Mouse (Mus musculus): ENCODE results near the gene Nkd1.

Gene Nkd1

GRCm38 (mm10) chr8:88520985-88521527 is at the start of gene Nkd1:
Nkd1 (plus strand) TSS chr8:88521354.
- TF ChIP-seq GATA4 (IDR thresholded peaks at IDR 0.05; ENCODE audit: insufficient replicate concordance, low read length), result no peak

GRCm38 (mm10) chr8:88481290-88481689 is 39.9 kb upstream of the Nkd1 start:
- TF ChIP-seq GATA4 (IDR thresholded peaks at IDR 0.05; ENCODE audit: insufficient replicate concordance, low read length), result no peak

- TF ChIP-seq GATA4 (IDR thresholded peaks at IDR 0.05; ENCODE audit: insufficient replicate concordance, low read length), result no peak
These were observed 32.7 kb upstream of the Nkd1 start for GRCm38 (mm10) chr8:88488391-88488829.

GRCm38 (mm10) chr8:88494076-88494475 is 27.1 kb upstream of the Nkd1 start:
- TF ChIP-seq GATA4 (IDR thresholded peaks at IDR 0.05; ENCODE audit: insufficient replicate concordance, low read length), result no peak

GRCm38 (mm10) chr8:88495071-88495805 is 25.9 kb upstream of the Nkd1 start:
- TF ChIP-seq GATA4 (IDR thresholded peaks at IDR 0.05; ENCODE audit: insufficient replicate concordance, low read length), result no peak

- TF ChIP-seq GATA4 (IDR thresholded peaks at IDR 0.05; ENCODE audit: insufficient replicate concordance, low read length), result no peak
These were observed 19.0 kb upstream of the Nkd1 start for GRCm38 (mm10) chr8:88502143-88502542.

- no peak for TF ChIP-seq GATA4 (IDR thresholded peaks at IDR 0.05; ENCODE audit: insufficient replicate concordance, low read length)
These were observed 14.2 kb upstream of the Nkd1 start for GRCm38 (mm10) chr8:88506981-88507380.

GRCm38 (mm10) chr8:88511061-88511460 is 10.1 kb upstream of the Nkd1 start:
- no peak for TF ChIP-seq GATA4 (IDR thresholded peaks at IDR 0.05; ENCODE audit: insufficient replicate concordance, low read length)

GRCm38 (mm10) chr8:88512094-88512794 is 8.9 kb upstream of the Nkd1 start:
- TF ChIP-seq GATA4 (IDR thresholded peaks at IDR 0.05; ENCODE audit: insufficient replicate concordance, low read length), result no peak

GRCm38 (mm10) chr8:88518047-88518446 is 3.1 kb upstream of the Nkd1 start:
- no peak for TF ChIP-seq GATA4 (IDR thresholded peaks at IDR 0.05; ENCODE audit: insufficient replicate concordance, low read length)

- TF ChIP-seq GATA4 (IDR thresholded peaks at IDR 0.05; ENCODE audit: insufficient replicate concordance, low read length), result no peak
These were observed 773 bp upstream of the Nkd1 start for GRCm38 (mm10) chr8:88520381-88520780.

GRCm38 (mm10) chr8:88521541-88522414 is 624 bp downstream of the Nkd1 start:
- no peak for TF ChIP-seq GATA4 (IDR thresholded peaks at IDR 0.05; ENCODE audit: insufficient replicate concordance, low read length)

GRCm38 (mm10) chr8:88522433-88523030 is 1.4 kb downstream of the Nkd1 start:
- no peak for TF ChIP-seq GATA4 (IDR thresholded peaks at IDR 0.05; ENCODE audit: insufficient replicate concordance, low read length)

- TF ChIP-seq GATA4 (IDR thresholded peaks at IDR 0.05; ENCODE audit: insufficient replicate concordance, low read length), result no peak
These were observed 2.5 kb downstream of the Nkd1 start for GRCm38 (mm10) chr8:88523621-88524020.

GRCm38 (mm10) chr8:88524132-88524531 is 3.0 kb downstream of the Nkd1 start:
- no peak for TF ChIP-seq GATA4 (IDR thresholded peaks at IDR 0.05; ENCODE audit: insufficient replicate concordance, low read length)

All from liver, adult (tissue).